Mouse (Mus musculus) 3134 (cell line): Measurements from ENCODE around the gene Dynlt1c.
"Not testable (repeated sequence)": the region's sequence is repeated elsewhere in the genome, so short reads cannot be mapped to it uniquely, and the experiment has no call there.

Source experiments
- DNase-seq: peaks from one replicate; pipeline ENCODE4 v3.0.0-alpha.2; 2011; ENCODE audit warnings: low spot score; ENCODE audit not compliant: insufficient read length; ENCODE audit errors: extremely low read depth

Gene Dynlt1c

GRCm38 (mm10) chr17:6650904-6651565 is 49.6 kb downstream of the Dynlt1c start:
- DNase-seq, result not testable (repeated sequence)

GRCm38 (mm10) chr17:6653341-6653946 is 52.0 kb downstream of the Dynlt1c start:
- not testable (repeated sequence) for DNase-seq

GRCm38 (mm10) chr17:6655087-6655511 is 53.6 kb downstream of the Dynlt1c start:
- DNase-seq, result peak; percentile 90

GRCm38 (mm10) chr17:6655567-6656281 is 54.3 kb downstream of the Dynlt1c start, which contains the start of gene Dynlt1f:
Dynlt1f (minus strand) TSS chr17:6655900.
- peak; percentile 39 for DNase-seq

- DNase-seq, result not testable (repeated sequence)
Measured at GRCm38 (mm10) chr17:6656471-6656870, 55.0 kb downstream of the Dynlt1c start.

- not testable (repeated sequence) for DNase-seq
Measured at GRCm38 (mm10) chr17:6658801-6659200, 57.3 kb downstream of the Dynlt1c start, which contains the start of gene Sytl3. Sytl3 (plus strand) TSS chr17:6659093.
